Mouse (Mus musculus) neural tube, embryonic 11.5 days (tissue): ENCODE measurements at regions not wholly inside any gene's neighbourhood (a gene's known extent, or its start where the extent isn't known, plus 50 kb on each side); places are given as distances from the start of the nearest gene placed in this dataset.

Experiments
- ATAC-seq: fragments of 200-750 bp; cut with Nextera tagmentation; 2 replicates; pipeline ENCODE4 v1.8.0; 2017; ENCODE audit warnings: moderate number of reproducible peaks, mild to moderate bottlenecking, moderate TSS enrichment, moderate library complexity; ENCODE audit not compliant: insufficient read depth, low FRiP score, low TSS enrichment
- DNase-seq: peaks from one replicate; pipeline ENCODE4 v3.0.0-alpha.2; 2015; ENCODE audit warnings: low spot score
- H3K27ac ChIP-seq: fragments of 300-500 bp; sonication (generic); 2 replicates; pipeline ENCODE4 v1.5.1; 2014; ENCODE audit warnings: low read depth, mild to moderate bottlenecking, low read length
- H3K27me3 ChIP-seq: fragments of 300-500 bp; sonication (generic); 2 replicates; pipeline ENCODE4 v1.6.1; 2014; ENCODE audit warnings: mild to moderate bottlenecking, low read length, mixed read lengths; ENCODE audit not compliant: control insufficient read depth, insufficient read depth
- H3K36me3 ChIP-seq: fragments of 300-500 bp; sonication (generic); 2 replicates; pipeline ENCODE4 v1.6.1; 2014; ENCODE audit warnings: mild to moderate bottlenecking, low read length, moderate library complexity, mixed read lengths; ENCODE audit not compliant: control insufficient read depth, insufficient read depth
- H3K4me1 ChIP-seq: fragments of 300-500 bp; sonication (generic); 2 replicates; pipeline ENCODE4 v1.6.1; 2014; ENCODE audit warnings: low read length, mixed read lengths; ENCODE audit not compliant: control insufficient read depth, insufficient read depth
- H3K4me2 ChIP-seq: fragments of 300-500 bp; sonication (generic); 2 replicates; pipeline ENCODE4 v1.6.1; 2014; ENCODE audit warnings: low read depth, mild to moderate bottlenecking, moderate library complexity
- H3K4me3 ChIP-seq: fragments of 300-500 bp; sonication (generic); 2 replicates; pipeline ENCODE4 v1.5.1; 2014; ENCODE audit warnings: low read depth, low read length
- H3K9ac ChIP-seq: fragments of 300-500 bp; sonication (generic); 2 replicates; pipeline ENCODE4 v1.6.1; 2014; ENCODE audit warnings: mild to moderate bottlenecking, low read length
- H3K9me3 ChIP-seq: fragments of 300-500 bp; sonication (generic); 2 replicates; pipeline ENCODE4 v1.6.1; 2016; ENCODE audit warnings: low read length; ENCODE audit not compliant: control insufficient read depth
- WGBS: fragments of 180-500 bp; shearing (Covaris S2); extraction: QIAGEN DNeasy Blood & Tissue Kit; methylation state at CpG from one replicate; pipeline ENCODE4 v1.1.7; 2014; 5-methylcytosine and 5-hydroxymethylcytosine counted together

GRCm38 (mm10) chr4:131671784-131672515, 166.1 kb downstream of the Ptpru start:
- no peak overlapping the region for H3K4me3 ChIP-seq
- H3K9ac ChIP-seq: no peak overlapping the region

DNA sequence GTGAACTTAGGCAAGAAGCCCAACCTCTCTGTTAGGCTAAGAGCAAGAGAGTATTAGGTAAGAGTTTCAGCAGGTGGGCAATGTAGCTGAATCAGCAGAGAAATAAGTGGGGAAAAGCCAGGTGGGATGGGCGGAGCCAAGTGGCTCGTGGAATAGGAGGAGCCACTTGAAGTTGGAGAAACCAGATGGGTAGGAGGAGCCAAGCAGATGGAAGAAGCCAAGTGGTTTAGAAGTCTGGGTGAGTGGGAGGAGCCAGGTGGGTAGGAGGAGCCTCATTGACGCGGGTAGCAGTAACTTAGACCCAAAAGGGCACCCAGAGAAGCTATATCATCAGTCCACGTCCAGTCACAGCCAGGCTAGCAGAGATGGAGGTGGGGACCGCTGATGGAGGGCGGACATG, 160.1 kb downstream of the Ptpru start:
- 80% methylated on average over 7 of the region's 7 CpGs for WGBS
- H3K9me3 ChIP-seq: no peaks in the 10 kb centered on the region
- no peaks in the 10 kb centered on the region for H3K27me3 ChIP-seq
- no peaks in the 10 kb centered on the region for H3K4me1 ChIP-seq
- DNase-seq: no peak
- ATAC-seq: no peak
- H3K36me3 ChIP-seq: no peaks in the 10 kb centered on the region
- H3K27ac ChIP-seq: no peak overlapping the region
- H3K4me2 ChIP-seq: no peak overlapping the region
- no peak overlapping the region for H3K4me3 ChIP-seq
- no peak overlapping the region for H3K9ac ChIP-seq

More at GRCm38 (mm10) chr4:131671784-131672515, 166.1 kb downstream of the Ptpru start:
- no peak overlapping the region for H3K27ac ChIP-seq
- ATAC-seq (no peak), DNase-seq (no peak)
- no peaks in the 10 kb centered on the region for H3K27me3 ChIP-seq
- H3K9me3 ChIP-seq: no peaks in the 10 kb centered on the region
- no peaks in the 10 kb centered on the region for H3K36me3 ChIP-seq
- 63% methylated on average over 11 of the region's 11 CpGs for WGBS
- H3K4me1 ChIP-seq: no peaks in the 10 kb centered on the region
- no peak overlapping the region for H3K4me2 ChIP-seq

DNA sequence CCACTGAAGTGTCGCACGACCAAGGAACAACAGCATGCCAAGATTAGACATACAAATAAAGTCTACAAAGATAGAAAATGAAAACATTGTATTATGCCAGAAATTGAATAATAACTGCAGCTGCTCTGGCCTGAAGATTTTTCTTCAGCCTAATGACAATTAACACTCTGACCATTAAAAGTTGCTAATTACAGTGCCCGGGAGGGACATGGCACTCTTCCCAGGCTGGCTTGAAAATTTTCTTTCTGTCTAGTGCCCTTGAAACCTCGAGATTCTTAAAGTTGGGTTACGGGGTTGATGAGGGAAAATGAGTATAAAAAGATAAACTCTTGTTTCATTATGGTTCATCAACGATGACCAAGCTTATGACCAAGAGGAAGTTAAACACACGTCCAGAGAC, 154.9 kb downstream of the Ptpru start:
- no peak overlapping the region for H3K4me2 ChIP-seq
- no peak overlapping the region for H3K27ac ChIP-seq
- WGBS: 84% methylated on average over 7 of the region's 7 CpGs
- H3K4me1 ChIP-seq: no peaks in the 10 kb centered on the region
- no peak overlapping the region for H3K4me3 ChIP-seq
- no peak for DNase-seq
- H3K9me3 ChIP-seq: no peaks in the 10 kb centered on the region
- H3K9ac ChIP-seq: no peak overlapping the region
- no peaks in the 10 kb centered on the region for H3K36me3 ChIP-seq
- no peaks in the 10 kb centered on the region for H3K27me3 ChIP-seq
- ATAC-seq: no peak

DNA sequence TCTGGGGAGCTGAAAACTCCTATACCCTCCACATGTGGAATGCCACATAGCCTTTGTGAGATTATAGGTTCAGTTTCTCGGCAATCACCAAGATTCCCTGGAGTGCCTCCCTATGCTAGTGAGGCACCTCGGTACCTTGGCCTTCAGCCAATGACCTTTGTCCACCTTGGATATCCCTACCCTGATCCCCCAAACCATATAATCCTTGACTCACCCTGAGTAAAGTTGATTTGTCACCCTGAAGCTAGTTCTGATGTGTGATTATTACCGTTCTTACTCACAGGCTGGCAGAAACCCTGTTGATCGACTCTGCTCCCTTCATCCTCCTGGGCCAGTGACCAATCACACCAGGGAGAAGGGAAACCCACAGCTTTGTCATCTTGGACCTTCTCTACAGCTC, 152.5 kb downstream of the Ptpru start:
- H3K4me3 ChIP-seq: no peak overlapping the region
- no peaks in the 10 kb centered on the region for H3K36me3 ChIP-seq
- H3K9ac ChIP-seq: no peak overlapping the region
- DNase-seq: no peak
- no peak for ATAC-seq
- H3K4me1 ChIP-seq: no peaks in the 10 kb centered on the region
- no peaks in the 10 kb centered on the region for H3K27me3 ChIP-seq
- no peaks in the 10 kb centered on the region for H3K9me3 ChIP-seq
- 92% methylated on average over 4 of the region's 4 CpGs for WGBS
- H3K4me2 ChIP-seq: no peak overlapping the region
- no peak overlapping the region for H3K27ac ChIP-seq

DNA sequence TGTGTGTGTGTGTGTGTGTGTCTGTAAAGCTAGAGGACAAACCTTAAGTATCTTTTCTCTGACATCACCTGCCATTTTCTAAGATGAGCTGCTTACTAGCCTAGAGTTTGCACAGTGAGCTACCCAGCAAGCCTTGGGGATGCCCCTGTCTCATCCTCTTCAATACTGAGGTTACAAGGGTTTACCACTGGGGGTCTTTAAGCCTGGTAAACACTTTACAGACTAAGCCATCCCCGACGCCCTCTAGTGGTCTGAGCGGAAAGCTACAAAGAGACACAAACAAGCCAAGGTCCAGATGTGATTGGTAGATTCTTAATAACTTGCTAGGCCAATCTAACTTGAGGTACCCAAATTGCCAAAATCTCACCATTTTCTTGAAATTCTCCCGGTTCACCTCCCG, 143.9 kb downstream of the Ptpru start:
- no peak overlapping the region for H3K27ac ChIP-seq
- no peaks in the 10 kb centered on the region for H3K27me3 ChIP-seq
- no peak overlapping the region for H3K4me2 ChIP-seq
- H3K36me3 ChIP-seq: no peaks in the 10 kb centered on the region
- DNase-seq: peak; percentile 69
- H3K4me1 ChIP-seq: no peaks in the 10 kb centered on the region
- H3K9ac ChIP-seq: no peak overlapping the region
- H3K9me3 ChIP-seq: no peaks in the 10 kb centered on the region
- ATAC-seq: no peak
- H3K4me3 ChIP-seq: no peak overlapping the region
- WGBS: 8% methylated on average over 5 of the region's 5 CpGs

DNA sequence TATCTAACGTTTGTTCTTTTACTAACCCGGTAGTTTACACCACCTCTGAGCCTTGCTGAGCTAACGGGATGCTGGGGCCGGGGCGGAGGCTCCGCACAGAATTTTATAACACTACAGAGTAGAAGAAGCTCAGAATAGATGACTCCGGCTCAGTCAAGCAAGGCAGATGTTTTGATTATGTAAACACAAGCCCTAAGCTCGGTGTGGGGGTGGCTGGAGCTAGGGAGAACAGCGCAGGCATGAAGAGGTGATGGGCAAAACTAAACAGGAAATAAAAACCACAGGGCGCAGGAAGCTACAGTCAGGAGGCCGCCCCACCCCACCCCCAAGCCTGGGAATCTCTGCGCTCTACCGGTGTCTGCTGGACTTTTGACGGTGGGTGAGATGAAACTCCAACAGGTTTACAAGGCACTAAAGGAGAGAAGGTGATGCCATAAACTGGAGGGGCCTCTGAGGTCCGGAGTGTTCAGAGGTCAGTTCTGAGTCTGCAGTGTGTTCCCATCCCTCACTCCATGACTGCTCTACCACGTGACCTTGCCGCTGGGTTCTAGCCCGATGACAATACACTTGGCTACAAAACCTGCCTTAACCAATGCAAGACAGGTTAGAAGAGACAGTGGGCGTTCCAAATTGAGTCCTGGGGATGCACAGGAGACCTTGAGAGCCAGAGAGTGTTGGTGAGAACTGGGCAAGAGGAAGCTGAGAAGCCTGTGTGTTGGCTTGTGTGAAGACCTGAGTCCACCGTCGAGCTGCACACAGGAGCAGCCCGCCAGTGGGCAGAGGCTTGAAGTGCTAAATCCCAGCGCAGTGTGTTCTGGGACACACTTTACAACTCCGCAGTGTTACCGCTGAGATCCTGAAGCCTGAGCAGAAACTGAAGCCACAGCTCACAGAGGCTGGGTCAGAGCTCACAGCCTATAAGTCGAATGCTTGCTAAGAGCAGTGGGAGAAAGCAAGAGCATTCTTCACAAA, 141.9 kb downstream of the Ptpru start:
- 70% methylated on average over 26 of the region's 26 CpGs for WGBS
- no peaks in the 10 kb centered on the region for H3K9me3 ChIP-seq
- DNase-seq: no peak
- no peaks in the 10 kb centered on the region for H3K27me3 ChIP-seq
- no peak for ATAC-seq
- no peak overlapping the region for H3K4me2 ChIP-seq
- H3K4me1 ChIP-seq: no peaks in the 10 kb centered on the region
- H3K27ac ChIP-seq: no peak overlapping the region
- H3K9ac ChIP-seq: no peak overlapping the region
- no peak overlapping the region for H3K4me3 ChIP-seq
- H3K36me3 ChIP-seq: no peaks in the 10 kb centered on the region
